Mouse (Mus musculus): ENCODE measurements around the gene Lacc1. TPM values are rescaled to one million over a fixed set of nuclear protein-coding genes. Genes with fewer than 3 reads are reported as not detected.

The Lacc1 gene
- polyA plus RNA-seq (2015; fragmentation: Nextera tagmentation; extraction: Ambion mirVana) = 7.4 and 8.3 TPM in 2 replicates

DNA sequence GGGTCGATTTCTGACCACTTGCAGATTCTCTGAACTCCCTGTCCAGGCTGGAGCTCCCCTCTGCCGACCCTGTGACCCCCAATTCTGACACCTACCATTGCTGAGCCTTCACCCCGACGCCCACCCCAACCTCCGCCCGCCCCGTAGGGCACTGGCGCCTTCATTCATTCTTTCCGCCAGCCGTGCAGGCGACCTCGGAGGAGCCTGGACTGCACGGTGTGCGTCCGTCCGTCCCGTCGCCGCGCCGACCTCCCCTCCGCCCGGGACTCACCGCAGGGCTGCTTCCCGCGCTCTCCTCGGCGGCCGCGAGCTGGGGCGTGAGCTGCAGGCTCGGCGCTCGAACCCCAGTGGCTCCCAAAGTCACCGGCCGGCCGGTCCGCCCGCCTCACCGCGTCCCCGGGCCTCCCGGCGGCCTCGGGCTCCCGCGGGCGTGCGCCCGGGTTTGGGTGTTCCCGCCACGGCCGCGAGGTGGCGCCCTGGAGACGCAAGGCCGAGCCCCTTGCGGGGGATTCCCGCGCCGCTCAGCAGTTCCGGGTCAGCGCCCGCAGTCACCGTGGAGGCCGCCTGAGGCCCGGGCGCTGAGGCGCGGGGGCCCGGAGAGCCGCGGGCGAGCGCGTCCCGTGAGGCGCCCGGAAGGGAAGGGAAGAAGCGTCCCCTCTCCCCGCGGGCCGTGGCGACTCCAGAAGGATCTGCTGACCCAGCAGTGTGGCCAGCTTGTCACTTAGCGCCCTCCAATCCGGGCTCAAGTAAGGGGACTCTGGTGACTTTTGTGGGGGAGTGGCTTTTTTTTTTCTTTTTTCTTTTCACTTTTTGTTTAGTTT lies at the start of gene Lacc1, which contains the start of gene Ccdc122:
TSS of gene Lacc1 (minus strand) at position 679 of the 821 bp plus-strand sequence.
TSS of gene Ccdc122 (plus strand) at position 547 of the 821 bp plus-strand sequence.
- H3K4me3 ChIP-seq (replicated peaks; ENCODE audit: low read length) = peak within 1 kb of the TSS; percentile 63
- peak within 1 kb of the TSS; percentile 88 for H3K9ac ChIP-seq (ENCODE audit: low read length)
- ATAC-seq (ENCODE audit: insufficient read depth, low FRiP score) = peak; percentile 79
- H3K27me3 ChIP-seq (ENCODE audit: control insufficient read depth, insufficient read depth, low read length) = no peaks in the 10 kb centered on the region
- peak within 1 kb of the TSS; percentile 76; the same call in 1 of the 2 replicates for H3K27ac ChIP-seq (ENCODE audit: low read length)
- no peaks in the 10 kb centered on the region for H3K36me3 ChIP-seq (ENCODE audit: control insufficient read depth, insufficient read depth, low read length)
- peaks cover 7% of the 10 kb centered on the region; the same call in 1 of the 2 replicates for H3K4me1 ChIP-seq (ENCODE audit: control insufficient read depth, insufficient read depth, low read length)
- H3K9me3 ChIP-seq (replicated peaks; ENCODE audit: control insufficient read depth, low read length) = no peaks in the 10 kb centered on the region
- under 1% methylated on average over 86 of the region's 86 CpGs for WGBS
- peak within 1 kb of the TSS; percentile 86 for H3K4me2 ChIP-seq (ENCODE audit: low read depth, low read length)

DNA sequence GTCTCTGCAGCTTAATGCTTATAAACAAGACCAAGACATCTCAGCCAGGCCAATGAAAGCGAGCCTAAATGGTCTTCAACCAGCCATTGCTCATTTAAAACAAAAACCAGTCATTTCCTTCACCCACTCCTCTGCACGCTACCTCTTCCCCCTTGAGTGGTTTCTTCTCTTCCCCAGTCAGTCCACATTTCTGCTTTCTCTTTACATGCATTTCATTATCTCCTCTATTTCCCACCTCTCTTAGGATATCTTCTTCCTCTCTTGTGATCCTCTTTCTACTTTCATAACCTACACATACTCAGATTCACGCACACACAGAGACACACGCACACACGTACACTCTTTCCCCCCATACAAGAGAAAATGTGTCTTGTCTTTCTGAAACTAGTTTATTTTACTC lies 44.5 kb upstream of the Lacc1 start:
- H3K27ac ChIP-seq (ENCODE audit: low read length) = no peak overlapping the region
- no peak for ATAC-seq (ENCODE audit: insufficient read depth, low FRiP score)
- no peaks in the 10 kb centered on the region for H3K9me3 ChIP-seq (replicated peaks; ENCODE audit: control insufficient read depth, low read length)
- H3K27me3 ChIP-seq (ENCODE audit: control insufficient read depth, insufficient read depth, low read length) = no peaks in the 10 kb centered on the region
- H3K4me2 ChIP-seq (ENCODE audit: low read depth, low read length) = no peak overlapping the region
- no peaks in the 10 kb centered on the region for H3K4me1 ChIP-seq (ENCODE audit: control insufficient read depth, insufficient read depth, low read length)
- WGBS = 84% methylated on average over 5 of the region's 5 CpGs
- no peak overlapping the region for H3K9ac ChIP-seq (ENCODE audit: low read length)
- H3K36me3 ChIP-seq (ENCODE audit: control insufficient read depth, insufficient read depth, low read length) = no peaks in the 10 kb centered on the region
- no peak overlapping the region for H3K4me3 ChIP-seq (replicated peaks; ENCODE audit: low read length)

DNA sequence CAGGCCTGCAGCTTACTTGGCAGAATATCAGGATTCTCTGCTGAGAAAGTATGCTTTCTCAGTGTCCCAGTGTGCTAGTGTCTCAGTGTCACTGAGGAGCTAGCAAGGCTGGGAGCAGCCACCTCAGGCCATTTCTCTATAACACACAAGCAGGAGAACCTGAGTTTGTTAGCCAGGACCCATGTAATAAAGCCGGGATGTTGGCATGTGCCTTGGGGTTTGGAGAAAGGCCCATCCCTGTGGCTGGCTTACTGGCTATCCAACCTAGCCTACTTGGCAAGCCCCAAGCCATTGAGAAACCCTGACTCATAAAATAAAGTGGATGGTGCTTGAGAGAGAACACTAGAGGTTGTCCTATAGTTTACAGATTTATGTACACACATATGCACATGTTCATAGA lies 32.7 kb upstream of the Lacc1 start:
- WGBS = 92% methylated on average over 1 of the region's 1 CpGs
- Histone ChIP-seq H3K4me2 (ENCODE audit: low read depth, low read length) (no peak overlapping the region), H3K27ac (ENCODE audit: low read length) (no peak overlapping the region), H3K9me3 (replicated peaks; ENCODE audit: control insufficient read depth, low read length) (no peaks in the 10 kb centered on the region), H3K4me3 (replicated peaks; ENCODE audit: low read length) (no peak overlapping the region), H3K4me1 (ENCODE audit: control insufficient read depth, insufficient read depth, low read length) (no peaks in the 10 kb centered on the region), H3K9ac (ENCODE audit: low read length) (no peak overlapping the region), H3K27me3 (ENCODE audit: control insufficient read depth, insufficient read depth, low read length) (no peaks in the 10 kb centered on the region), H3K36me3 (ENCODE audit: control insufficient read depth, insufficient read depth, low read length) (no peaks in the 10 kb centered on the region)
- no peak for ATAC-seq (ENCODE audit: insufficient read depth, low FRiP score)

DNA sequence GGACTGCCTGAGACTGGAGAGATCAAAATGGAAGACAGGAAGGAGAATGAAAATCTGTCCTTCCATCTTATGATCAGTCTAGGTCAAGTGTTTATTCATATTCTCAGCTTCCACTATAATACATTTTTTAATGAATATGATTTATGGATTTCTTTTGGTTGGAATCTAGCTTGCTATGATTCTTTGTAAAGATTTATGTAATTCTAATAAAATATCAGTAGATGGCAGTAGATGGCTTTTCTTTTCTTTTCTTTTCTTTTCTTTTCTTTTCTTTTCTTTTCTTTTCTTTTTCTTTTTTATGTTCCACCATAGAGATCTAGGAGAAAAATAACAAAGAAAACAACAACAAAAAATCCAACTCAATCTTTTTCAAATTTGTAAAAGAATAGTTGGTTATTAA lies 16.6 kb upstream of the Lacc1 start:
- H3K4me2 ChIP-seq (ENCODE audit: low read depth, low read length) = no peak overlapping the region
- H3K27me3 ChIP-seq (ENCODE audit: control insufficient read depth, insufficient read depth, low read length) = no peaks in the 10 kb centered on the region
- H3K4me1 ChIP-seq (ENCODE audit: control insufficient read depth, insufficient read depth, low read length) = no peaks in the 10 kb centered on the region
- no peak overlapping the region for H3K4me3 ChIP-seq (replicated peaks; ENCODE audit: low read length)
- no peak overlapping the region for H3K9ac ChIP-seq (ENCODE audit: low read length)
- H3K9me3 ChIP-seq (replicated peaks; ENCODE audit: control insufficient read depth, low read length) = no peaks in the 10 kb centered on the region
- no peak overlapping the region for H3K27ac ChIP-seq (ENCODE audit: low read length)
- ATAC-seq (ENCODE audit: insufficient read depth, low FRiP score) = no peak
- H3K36me3 ChIP-seq (ENCODE audit: control insufficient read depth, insufficient read depth, low read length) = no peaks in the 10 kb centered on the region

DNA sequence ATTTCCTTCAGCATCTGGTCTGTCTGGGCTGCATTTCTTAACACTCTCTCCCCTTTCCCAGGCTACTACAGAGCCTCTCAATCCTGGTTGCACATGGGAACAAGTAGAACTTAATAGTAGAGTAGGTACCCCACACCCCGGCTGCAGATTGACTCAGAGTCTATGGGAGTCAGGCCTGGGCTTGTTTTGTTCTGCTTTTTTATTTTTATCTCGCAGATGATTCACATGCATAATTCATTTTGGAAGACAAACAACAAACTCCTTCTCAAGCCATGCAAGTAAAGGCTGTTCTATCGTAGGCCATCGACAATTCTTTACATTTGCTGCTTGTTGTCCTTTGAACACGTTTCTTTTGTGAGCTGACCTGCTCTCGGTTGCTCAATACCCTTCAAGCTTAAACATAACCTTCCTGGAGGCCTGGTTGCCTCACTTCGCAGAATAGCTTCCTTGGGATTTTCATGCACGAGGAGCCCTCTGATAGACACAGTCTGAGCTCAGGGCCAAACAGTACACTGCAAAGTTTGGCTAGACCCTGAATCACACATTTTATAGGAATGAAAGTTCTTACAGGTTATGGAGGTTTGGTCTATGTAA lies 1.2 kb upstream of the Lacc1 start:
- H3K36me3 ChIP-seq (ENCODE audit: control insufficient read depth, insufficient read depth, low read length) = no peaks in the 10 kb centered on the region
- whole genome bisulfite sequencing = 75% methylated on average over 8 of the region's 8 CpGs
- peaks cover 7% of the 10 kb centered on the region; the same call in 1 of the 2 replicates for H3K4me1 ChIP-seq (ENCODE audit: control insufficient read depth, insufficient read depth, low read length)
- H3K27me3 ChIP-seq (ENCODE audit: control insufficient read depth, insufficient read depth, low read length) = no peaks in the 10 kb centered on the region
- peak overlapping the region; percentile 76 for H3K27ac ChIP-seq (ENCODE audit: low read length)
- H3K9ac ChIP-seq (ENCODE audit: low read length) = no peak overlapping the region
- ATAC-seq (ENCODE audit: insufficient read depth, low FRiP score) = peak; percentile 55; the same call in 1 of the 2 replicates
- H3K4me2 ChIP-seq (ENCODE audit: low read depth, low read length) = no peak overlapping the region
- no peaks in the 10 kb centered on the region for H3K9me3 ChIP-seq (replicated peaks; ENCODE audit: control insufficient read depth, low read length)
- H3K4me3 ChIP-seq (replicated peaks; ENCODE audit: low read length) = no peak overlapping the region

DNA sequence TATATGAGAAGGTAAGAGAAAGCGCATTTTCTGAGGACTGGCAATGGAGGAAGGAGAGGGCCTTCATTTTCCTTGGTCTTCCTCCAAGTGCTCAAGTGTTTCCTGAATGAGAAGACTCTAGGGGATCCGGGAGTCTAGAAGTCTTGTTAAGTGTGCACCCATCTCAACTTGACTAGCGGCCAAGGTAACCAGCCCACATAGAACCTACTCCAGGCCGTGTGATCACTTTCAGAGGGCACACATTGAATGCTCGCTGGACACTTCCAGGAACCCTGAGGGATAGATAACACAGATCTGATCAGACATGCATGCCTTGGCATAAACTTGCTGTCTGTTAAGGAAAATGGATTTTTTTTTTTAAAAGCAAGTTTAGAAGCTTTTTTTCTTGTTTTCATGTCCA lies 626 bp upstream of the Lacc1 start:
- Histone ChIP-seq H3K4me2 (ENCODE audit: low read depth, low read length) (peak overlapping the region; percentile 86), H3K9me3 (replicated peaks; ENCODE audit: control insufficient read depth, low read length) (no peaks in the 10 kb centered on the region), H3K9ac (ENCODE audit: low read length) (0 out of 2 replicates have a peak overlapping the region, but pooled peaks have one; percentile 16), H3K27me3 (ENCODE audit: control insufficient read depth, insufficient read depth, low read length) (no peaks in the 10 kb centered on the region), H3K27ac (ENCODE audit: low read length) (peak overlapping the region; percentile 76; the same call in 1 of the 2 replicates), H3K4me3 (replicated peaks; ENCODE audit: low read length) (no peak overlapping the region), H3K4me1 (ENCODE audit: control insufficient read depth, insufficient read depth, low read length) (peaks cover 7% of the 10 kb centered on the region; the same call in 1 of the 2 replicates), H3K36me3 (ENCODE audit: control insufficient read depth, insufficient read depth, low read length) (no peaks in the 10 kb centered on the region)
- ATAC-seq (ENCODE audit: insufficient read depth, low FRiP score) = no peak
- 69% methylated on average over 5 of the region's 5 CpGs for WGBS

DNA sequence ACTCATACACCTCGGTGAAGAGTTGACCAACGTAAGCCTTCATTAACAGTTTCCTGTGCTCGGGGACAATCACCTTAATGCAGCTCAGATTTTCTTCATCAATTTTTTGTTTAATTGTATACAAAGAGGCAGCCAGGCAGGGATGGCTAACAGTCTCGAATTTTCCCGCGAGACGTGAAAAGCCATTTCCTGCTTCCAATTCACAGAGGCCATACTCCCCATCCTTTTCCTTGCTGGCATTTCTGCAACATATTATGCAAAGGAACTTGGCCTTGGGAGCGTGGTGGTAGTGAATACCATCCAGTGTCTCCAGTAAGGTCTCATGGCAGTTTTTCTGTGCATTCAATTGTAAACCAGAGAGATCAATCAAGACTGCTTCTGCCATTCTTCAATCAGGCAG lies 1.7 kb downstream of the Lacc1 start:
- Histone ChIP-seq H3K27me3 (ENCODE audit: control insufficient read depth, insufficient read depth, low read length) (no peaks in the 10 kb centered on the region), H3K36me3 (ENCODE audit: control insufficient read depth, insufficient read depth, low read length) (no peaks in the 10 kb centered on the region), H3K4me1 (ENCODE audit: control insufficient read depth, insufficient read depth, low read length) (peaks cover 7% of the 10 kb centered on the region; the same call in 1 of the 2 replicates), H3K9ac (ENCODE audit: low read length) (no peak overlapping the region), H3K9me3 (replicated peaks; ENCODE audit: control insufficient read depth, low read length) (no peaks in the 10 kb centered on the region), H3K4me2 (ENCODE audit: low read depth, low read length) (no peak overlapping the region), H3K4me3 (replicated peaks; ENCODE audit: low read length) (no peak overlapping the region), H3K27ac (ENCODE audit: low read length) (peak overlapping the region; percentile 64; the same call in 1 of the 2 replicates)
- WGBS = 79% methylated on average over 8 of the region's 8 CpGs
- ATAC-seq (ENCODE audit: insufficient read depth, low FRiP score) = no peak

DNA sequence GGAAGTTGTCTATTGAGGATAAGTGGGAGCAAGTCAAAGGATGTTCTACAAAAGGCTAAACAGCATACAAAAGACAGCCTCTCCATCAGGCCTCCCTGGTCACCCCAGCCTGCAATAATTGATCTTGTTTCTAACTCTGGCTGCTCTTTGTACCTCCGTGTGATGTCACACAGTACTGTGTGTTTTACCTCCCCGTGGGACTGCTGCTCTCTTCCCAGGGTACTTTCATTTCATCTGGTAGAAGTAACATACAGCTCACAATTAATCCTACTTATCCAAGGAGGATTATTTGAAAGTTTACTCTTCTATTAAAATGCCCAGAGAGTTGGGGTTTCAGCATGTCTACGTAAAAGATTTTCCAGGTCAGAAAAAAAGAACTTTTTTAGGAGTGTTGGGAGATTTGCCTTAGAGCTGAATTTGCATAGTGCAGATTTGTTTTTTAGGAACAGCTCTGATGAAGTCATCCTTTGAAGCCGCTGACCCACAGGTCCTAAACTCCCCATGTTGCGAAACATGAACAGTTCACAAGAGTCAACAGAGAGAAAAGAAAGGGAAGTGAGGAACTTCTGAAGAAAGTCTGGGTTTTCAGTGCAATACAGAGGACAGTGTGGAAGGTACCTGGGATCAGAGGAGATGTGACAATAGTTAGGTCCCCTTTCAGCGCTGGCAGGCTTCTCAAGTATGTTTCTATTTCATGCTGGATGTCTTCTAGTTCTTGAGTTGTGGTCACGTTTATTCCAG lies 2.4 kb downstream of the Lacc1 start:
- H3K27ac ChIP-seq (ENCODE audit: low read length) = peak overlapping the region; percentile 64; the same call in 1 of the 2 replicates

More for the DNA sequence above, 2.4 kb downstream of the Lacc1 start:
- Histone ChIP-seq H3K4me1 (ENCODE audit: control insufficient read depth, insufficient read depth, low read length) (peaks cover 7% of the 10 kb centered on the region; the same call in 1 of the 2 replicates), H3K9me3 (replicated peaks; ENCODE audit: control insufficient read depth, low read length) (no peaks in the 10 kb centered on the region), H3K4me2 (ENCODE audit: low read depth, low read length) (peak overlapping the region; percentile 15; the same call in 1 of the 2 replicates), H3K27me3 (ENCODE audit: control insufficient read depth, insufficient read depth, low read length) (no peaks in the 10 kb centered on the region), H3K9ac (ENCODE audit: low read length) (no peak overlapping the region), H3K4me3 (replicated peaks; ENCODE audit: low read length) (no peak overlapping the region), H3K36me3 (ENCODE audit: control insufficient read depth, insufficient read depth, low read length) (no peaks in the 10 kb centered on the region)
- ATAC-seq (ENCODE audit: insufficient read depth, low FRiP score) = no peak
- WGBS = 53% methylated on average over 7 of the region's 7 CpGs
